Mouse (Mus musculus) adrenal gland, adult 8-10 months (tissue): ENCODE data around the gene Anapc2. TPM values are rescaled to one million over a fixed set of nuclear protein-coding genes. Genes with fewer than 3 reads are reported as not detected.

Experiments
- DNase-seq: peaks from one replicate; pipeline ENCODE4 v3.0.0; 2022
- total RNA-seq, 4 experiments: library from RNA; stranded (reverse); gene quantifications; 2 replicates each; pipeline ENCODE4 v1.2.4; 2022

The Anapc2 gene
- total RNA-seq, 4 experiments from 2014 or later: 94.6 to 118 (median 102) TPM

- no peak for DNase-seq
Measured at GRCm38 (mm10) chr2:25303931-25304656, 31.8 kb downstream of the Anapc2 start.

- DNase-seq: no peak
Measured at GRCm38 (mm10) chr2:25304657-25305541, 32.6 kb downstream of the Anapc2 start.

- DNase-seq: no peak
Measured at GRCm38 (mm10) chr2:25305587-25306359, 33.5 kb downstream of the Anapc2 start.

- DNase-seq: no peak
Measured at GRCm38 (mm10) chr2:25310180-25310579, 37.9 kb downstream of the Anapc2 start.

- no peak for DNase-seq
Measured at GRCm38 (mm10) chr2:25310969-25311368, 38.7 kb downstream of the Anapc2 start.

GRCm38 (mm10) chr2:25311491-25311891 is 39.2 kb downstream of the Anapc2 start:
- no peak for DNase-seq

GRCm38 (mm10) chr2:25318119-25318966 is 46.1 kb downstream of the Anapc2 start:
- DNase-seq: no peak

GRCm38 (mm10) chr2:25318971-25319773 is 46.9 kb downstream of the Anapc2 start, which contains the start of gene Grin1:
Gene Grin1 (minus strand): TSS chr2:25319187.
- DNase-seq: no peak

GRCm38 (mm10) chr2:25320084-25320483 is 47.8 kb downstream of the Anapc2 start:
- DNase-seq: no peak

- DNase-seq: no peak
Measured at GRCm38 (mm10) chr2:25326036-25326435, 53.8 kb downstream of the Anapc2 start.

GRCm38 (mm10) chr2:25328440-25328839 is 56.2 kb downstream of the Anapc2 start:
- DNase-seq: no peak

- DNase-seq: no peak
Measured at GRCm38 (mm10) chr2:25331470-25331869, 59.2 kb downstream of the Anapc2 start.

GRCm38 (mm10) chr2:25332286-25333160 is 60.2 kb downstream of the Anapc2 start, which contains the start of gene Man1b1:
Gene Man1b1 (plus strand): TSS chr2:25332338.
- peak; percentile 99 for DNase-seq

- no peak for DNase-seq
Measured at GRCm38 (mm10) chr2:25333569-25333968, 61.3 kb downstream of the Anapc2 start.

Other genes starting within 250 kb of the Anapc2 start
- 10 to 100 TPM; 41.6 to 84.4 (median 63.1) TPM for gene Nsmf, start 218.1 kb upstream of the Anapc2 start, total RNA-seq
- gene Entpd8, start 192.2 kb upstream of the Anapc2 start, total RNA-seq: under 1 TPM in 1 of 4 experiments, not detected in 3; 0.27 TPM
- gene Noxa1, start 177.3 kb upstream of the Anapc2 start, total RNA-seq: not detected
- gene Nrarp, start 91.7 kb upstream of the Anapc2 start, total RNA-seq: 1 to 10 TPM; 2.4 to 3.5 (median 2.7) TPM
- 10 to 100 TPM; 27.4 to 35.0 (median 31.7) TPM for gene Tor4a, start 75.6 kb upstream of the Anapc2 start, total RNA-seq
- 10 to 100 TPM; 59.6 to 74.9 (median 68.6) TPM for gene Nelfb, start 61.0 kb upstream of the Anapc2 start, total RNA-seq
- not detected for gene Stpg3, start 57.8 kb upstream of the Anapc2 start, total RNA-seq
- gene Fam166a, start 53.7 kb upstream of the Anapc2 start, total RNA-seq: under 1 TPM in 1 of 4 experiments, not detected in 3; 0.27 TPM
- 100 to 1,000 TPM; 150 to 307 (median 222) TPM for gene Tubb4b, start 47.8 kb upstream of the Anapc2 start, total RNA-seq
- gene Slc34a3, start 38.1 kb upstream of the Anapc2 start, total RNA-seq: not detected
- not detected for gene Rnf224, start 35.7 kb upstream of the Anapc2 start, total RNA-seq
- 10 to 100 TPM; 10.3 to 18.0 (median 12.3) TPM for gene Rnf208, start 30.2 kb upstream of the Anapc2 start, total RNA-seq
- gene Cysrt1, start 30.0 kb upstream of the Anapc2 start, total RNA-seq: not detected
- gene AL732309.1, start 25.6 kb upstream of the Anapc2 start, total RNA-seq: 1 to 10 TPM; 2.2 to 8.9 (median 6.1) TPM
- gene Tmem203, start 17.0 kb upstream of the Anapc2 start, total RNA-seq: 10 to 100 TPM; 28.4 to 43.0 (median 31.5) TPM
- 10 to 100 TPM; 10.3 to 14.5 (median 11.1) TPM for gene Tprn, start 9.9 kb upstream of the Anapc2 start, total RNA-seq
- gene Ssna1, start within 50 bp of the Anapc2 start, total RNA-seq: 10 to 100 TPM; 44.4 to 48.7 (median 47.0) TPM
- not detected for gene Tmem210, start 15.7 kb downstream of the Anapc2 start, total RNA-seq
- not detected for gene Lrrc26, start 17.4 kb downstream of the Anapc2 start, total RNA-seq
- gene Grin1, start 46.7 kb downstream of the Anapc2 start, total RNA-seq: 10 to 100 TPM; 13.0 to 21.3 (median 17.8) TPM
- 10 to 100 TPM; 66.5 to 71.9 (median 67.6) TPM for gene Man1b1, start 59.9 kb downstream of the Anapc2 start, total RNA-seq
- 10 to 100 TPM; 39.8 to 59.1 (median 45.7) TPM for gene Dpp7, start 83.9 kb downstream of the Anapc2 start, total RNA-seq
- gene Uap1l1, start 93.2 kb downstream of the Anapc2 start, total RNA-seq: 10 to 100 TPM; 29.5 to 48.3 (median 31.5) TPM
- gene Sapcd2, start 99.8 kb downstream of the Anapc2 start, total RNA-seq: under 1 TPM in 3 of 4 experiments, not detected in 1; 0.31 to 0.71 (median 0.61) TPM
- gene Entpd2, start 123.4 kb downstream of the Anapc2 start, total RNA-seq: 1 to 10 TPM; 3.1 to 9.7 (median 5.1) TPM
- gene Npdc1, start 126.9 kb downstream of the Anapc2 start, total RNA-seq: 100 to 1,000 TPM; 148 to 171 (median 163) TPM
- under 1 TPM in 1 of 4 experiments, not detected in 3; 0.13 TPM for gene Fut7, start 150.8 kb downstream of the Anapc2 start, total RNA-seq
- 10 to 100 TPM; 48.9 to 73.0 (median 57.5) TPM for gene Abca2, start 156.2 kb downstream of the Anapc2 start, total RNA-seq
- gene Clic3, start 184.4 kb downstream of the Anapc2 start, total RNA-seq: not detected
- gene Paxx, start 188.6 kb downstream of the Anapc2 start, total RNA-seq: 10 to 100 TPM; 32.4 to 68.2 (median 43.4) TPM
- gene Ptgds, start 197.6 kb downstream of the Anapc2 start, total RNA-seq: 10 to 100 TPM in 1 of 4 experiments, 1 to 10 TPM in 3; 3.2 to 10.5 (median 4.4) TPM
- gene Lcn12, start 221.4 kb downstream of the Anapc2 start, total RNA-seq: not detected
- 100 to 1,000 TPM in 3 of 4 experiments, 10 to 100 TPM in 1; 82.5 to 114 (median 107) TPM for gene Fbxw5, start 228.3 kb downstream of the Anapc2 start, total RNA-seq
- gene C8g, start 229.2 kb downstream of the Anapc2 start, total RNA-seq: 1 to 10 TPM in 3 of 4 experiments, under 1 TPM in 1; 0.70 to 2.3 (median 1.6) TPM